Mouse (Mus musculus) ES-CJ7 (cell line): ENCODE measurements around the gene Atf3.

Source experiments
- DNase-seq: peaks from one replicate; pipeline ENCODE4 v3.0.0; 2011; ENCODE audit warnings: low read depth, low spot score

The Atf3 gene

DNA sequence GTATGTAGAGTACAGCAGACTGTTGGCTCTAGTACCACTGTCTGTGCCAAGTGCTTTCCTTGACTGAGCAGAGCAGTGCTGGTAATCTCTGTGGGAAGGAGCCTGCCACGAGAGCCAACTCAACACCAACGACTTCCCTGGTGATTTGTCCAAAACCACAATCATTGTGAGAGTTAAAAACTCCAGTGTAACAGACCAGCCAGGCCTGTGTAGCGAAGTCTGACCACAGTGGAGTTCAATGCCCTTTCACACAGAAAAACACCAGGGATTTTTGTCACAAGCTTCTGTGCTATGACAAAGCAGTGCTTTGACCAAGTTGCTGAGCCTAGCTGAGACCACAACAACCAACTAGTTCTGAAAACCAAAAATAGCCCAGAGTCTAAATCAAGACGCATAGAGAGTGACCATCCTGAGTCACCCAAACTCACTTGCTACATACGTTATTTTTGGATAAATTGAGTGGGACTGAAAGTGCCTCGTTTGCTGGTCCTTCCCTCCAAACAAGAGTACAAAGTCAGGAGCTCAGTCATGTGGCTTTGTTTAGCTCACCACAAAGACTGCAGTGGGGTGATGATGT, 12.6 kb upstream of the Atf3 start:
- DNase-seq: no peak

DNA sequence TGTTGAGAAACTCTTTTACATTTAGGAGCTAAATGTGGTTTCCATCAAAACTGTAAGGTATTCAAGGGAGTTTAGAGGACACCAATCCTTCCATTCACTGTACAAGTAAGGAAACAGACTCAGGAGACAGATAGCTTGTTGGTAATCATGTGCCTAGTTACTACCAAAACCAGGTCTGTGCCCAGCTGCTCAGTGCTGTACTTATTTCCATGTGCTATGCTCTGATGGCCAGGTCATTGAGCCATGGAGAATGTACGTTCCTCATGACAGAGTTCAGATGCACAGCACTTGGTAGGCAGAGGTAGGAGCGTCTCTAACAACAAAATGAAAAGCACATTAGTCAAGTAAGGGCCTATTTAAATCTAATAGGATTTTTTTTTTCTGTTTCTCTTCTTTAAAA, 8.7 kb upstream of the Atf3 start:
- DNase-seq: no peak

DNA sequence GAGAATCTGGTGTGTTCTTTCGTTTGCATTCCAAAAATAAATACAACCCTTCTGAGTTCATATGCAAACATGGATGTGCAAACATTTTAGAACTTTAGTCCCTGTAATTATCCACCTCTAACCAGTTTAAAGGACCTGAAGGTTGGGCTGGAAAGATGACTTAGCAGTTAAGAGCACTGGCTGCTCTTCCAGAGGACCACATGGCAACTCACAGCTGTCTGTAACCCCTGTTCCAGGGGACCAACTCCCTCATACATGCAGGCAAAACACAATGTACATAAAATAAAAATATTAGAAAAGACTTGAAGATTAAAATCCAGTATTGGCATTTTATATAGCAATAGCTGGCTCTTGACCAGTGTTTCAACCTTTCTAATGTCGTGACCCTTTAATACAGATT, 7.9 kb upstream of the Atf3 start:
- no peak for DNase-seq

DNA sequence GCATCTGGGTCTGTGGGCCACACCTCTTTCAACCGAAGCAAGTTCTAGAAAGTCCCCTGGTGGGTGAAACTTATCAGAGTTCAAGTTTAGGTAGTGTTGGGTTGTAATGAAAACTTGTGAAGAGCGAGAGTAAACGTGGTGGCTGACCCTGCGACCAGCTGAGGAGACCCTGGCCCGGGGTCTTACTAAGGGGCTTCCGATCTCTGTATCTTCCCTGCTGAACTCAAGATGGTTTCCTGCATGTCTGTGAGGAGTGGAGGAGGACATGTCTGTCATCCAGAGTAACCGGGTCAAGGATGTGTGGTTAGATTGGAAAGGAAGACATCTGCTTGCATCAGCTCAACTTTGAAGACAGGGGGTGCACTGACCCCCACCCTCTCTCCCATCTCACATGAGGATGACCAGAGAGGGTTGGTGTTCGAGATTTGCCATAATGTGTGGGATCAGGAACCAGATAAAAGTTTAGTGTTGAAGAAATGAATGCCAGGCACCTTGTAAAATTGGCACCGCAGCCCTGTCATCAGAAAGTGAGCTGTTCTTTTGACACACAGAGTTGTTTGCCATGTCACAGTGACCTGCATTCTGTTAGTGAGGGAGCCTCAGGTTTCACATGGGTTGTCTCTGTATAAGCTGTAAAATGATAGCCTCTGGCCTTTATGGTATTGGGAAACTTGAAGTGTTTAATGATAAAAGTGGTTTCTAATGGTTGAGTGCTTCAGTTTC, 7.3 kb upstream of the Atf3 start:
- no peak for DNase-seq

DNA sequence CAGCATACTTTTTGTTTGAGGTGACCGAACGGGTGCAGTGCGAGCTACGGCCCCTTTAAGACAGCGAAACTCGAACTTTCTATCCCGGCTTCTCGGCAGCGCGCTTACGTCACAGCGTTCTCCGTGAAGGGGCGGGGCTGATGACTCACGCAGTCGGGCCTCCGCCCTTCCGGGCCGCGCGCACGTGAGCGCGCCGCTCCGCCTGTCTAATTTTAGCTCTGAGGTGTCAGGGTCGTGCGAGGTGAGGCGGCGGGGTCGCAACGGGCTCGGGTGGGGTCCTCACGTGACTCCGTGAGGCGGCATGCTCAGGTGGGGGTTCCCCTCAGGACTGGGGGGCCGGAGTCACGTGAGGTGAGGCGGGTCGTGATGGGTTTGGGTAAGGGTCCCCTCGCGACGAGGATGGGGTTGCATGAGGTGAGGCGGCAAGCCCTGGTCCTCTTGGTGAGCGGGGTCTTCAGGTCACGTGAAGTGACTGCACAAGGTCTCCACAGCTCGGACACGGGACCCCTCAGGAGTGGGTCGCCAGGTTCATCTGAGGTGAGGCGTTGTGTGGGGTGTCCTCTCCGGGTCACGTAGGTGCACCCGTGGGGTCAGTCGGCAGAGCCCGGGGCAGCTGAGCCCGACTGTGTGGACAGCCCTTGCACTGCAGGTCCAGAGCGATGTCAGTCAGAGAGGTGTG, 6.6 kb upstream of the Atf3 start:
- DNase-seq: peak; percentile 93

DNA sequence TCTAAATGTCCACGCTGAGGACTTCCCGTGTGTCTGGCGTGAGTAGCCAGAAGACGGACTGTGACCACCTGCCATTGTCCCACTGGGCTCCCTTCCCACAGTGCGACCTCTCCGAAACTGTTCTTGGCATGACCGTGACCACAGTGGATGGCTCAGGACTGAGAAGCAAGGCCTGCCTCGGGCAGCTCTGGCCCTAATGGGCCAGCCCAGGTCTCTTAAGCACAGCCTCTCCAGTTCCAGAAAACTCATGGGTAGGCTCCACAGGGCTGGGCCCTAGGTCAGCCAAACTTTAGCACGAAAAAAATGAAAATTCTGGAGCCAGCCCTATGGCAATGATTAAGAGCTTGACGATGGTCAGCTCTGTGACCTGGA, 6.1 kb upstream of the Atf3 start:
- DNase-seq: no peak

DNA sequence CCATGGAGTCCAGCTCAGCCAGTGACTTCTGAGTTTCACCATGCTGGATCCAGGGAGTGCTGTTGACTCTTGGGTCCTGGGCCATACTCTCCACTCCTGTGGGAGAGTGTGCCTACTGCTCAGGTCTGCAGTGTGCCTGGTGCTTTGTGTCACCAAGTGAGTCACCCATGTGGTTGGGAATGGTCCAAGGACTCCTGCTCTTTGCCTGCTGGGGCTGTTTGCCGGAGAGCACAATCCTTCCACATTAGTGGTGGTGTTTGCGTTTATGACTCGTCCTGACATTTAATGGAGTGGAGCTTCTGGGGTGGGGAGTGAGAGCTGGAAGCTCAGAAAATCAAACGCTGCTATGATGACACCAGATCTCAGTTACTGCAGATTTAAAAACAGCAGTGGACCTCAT, 4.2 kb upstream of the Atf3 start:
- DNase-seq: no peak

DNA sequence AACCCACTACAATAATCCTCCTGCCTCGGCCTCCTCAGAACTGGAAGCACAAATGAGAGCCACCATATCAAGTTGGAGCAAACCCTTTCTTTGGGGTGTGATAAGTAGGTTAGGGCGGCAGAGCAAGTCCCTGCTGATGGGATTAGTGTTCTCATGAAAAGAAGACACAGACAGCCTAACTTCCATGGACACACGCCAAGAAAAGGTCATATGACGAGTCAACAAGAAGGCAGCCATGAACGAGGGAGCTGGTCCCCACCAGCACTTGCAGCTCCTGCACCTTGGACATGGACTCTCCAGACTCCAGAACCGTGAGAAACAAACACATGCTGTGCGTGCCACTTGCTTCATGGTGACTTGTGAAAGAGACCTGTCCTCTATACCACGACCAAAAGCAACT, 2.7 kb upstream of the Atf3 start:
- no peak for DNase-seq

DNA sequence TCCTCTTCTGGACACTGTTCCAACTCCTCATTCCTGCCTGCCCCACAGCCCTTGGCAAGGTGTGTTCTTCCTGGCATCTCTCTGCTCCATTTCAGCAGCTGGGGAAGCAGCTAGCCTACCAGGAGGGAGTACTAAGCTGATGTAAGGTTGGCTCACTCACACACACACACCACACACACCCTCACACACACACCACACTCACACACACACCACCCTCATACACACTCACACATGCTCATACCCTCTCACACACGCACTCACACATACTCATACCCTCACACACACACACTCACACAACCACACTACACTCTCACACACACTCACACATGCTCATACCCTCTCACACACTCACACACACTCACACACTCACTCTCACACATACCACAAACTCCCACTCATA, 1.9 kb upstream of the Atf3 start:
- no peak for DNase-seq

DNA sequence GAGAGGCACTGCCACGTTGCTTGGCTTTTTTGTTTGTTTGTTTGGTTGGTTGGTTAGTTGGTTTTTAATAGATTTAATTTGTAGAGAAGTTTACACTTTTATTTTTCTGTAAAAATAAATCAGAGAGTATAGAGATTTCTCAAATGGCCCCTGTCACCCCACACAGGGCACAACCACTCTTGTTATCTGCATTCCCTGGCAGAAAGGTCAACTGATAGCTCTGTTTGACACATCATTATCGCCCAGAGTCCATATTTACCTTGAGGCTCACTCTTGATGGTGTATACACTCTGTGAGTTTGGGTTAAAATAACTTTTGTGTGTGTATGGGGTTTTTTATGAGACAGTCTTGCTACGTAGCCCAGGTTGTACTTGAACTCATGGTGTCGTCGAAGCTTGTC, 744 bp upstream of the Atf3 start:
- DNase-seq: no peak

DNA sequence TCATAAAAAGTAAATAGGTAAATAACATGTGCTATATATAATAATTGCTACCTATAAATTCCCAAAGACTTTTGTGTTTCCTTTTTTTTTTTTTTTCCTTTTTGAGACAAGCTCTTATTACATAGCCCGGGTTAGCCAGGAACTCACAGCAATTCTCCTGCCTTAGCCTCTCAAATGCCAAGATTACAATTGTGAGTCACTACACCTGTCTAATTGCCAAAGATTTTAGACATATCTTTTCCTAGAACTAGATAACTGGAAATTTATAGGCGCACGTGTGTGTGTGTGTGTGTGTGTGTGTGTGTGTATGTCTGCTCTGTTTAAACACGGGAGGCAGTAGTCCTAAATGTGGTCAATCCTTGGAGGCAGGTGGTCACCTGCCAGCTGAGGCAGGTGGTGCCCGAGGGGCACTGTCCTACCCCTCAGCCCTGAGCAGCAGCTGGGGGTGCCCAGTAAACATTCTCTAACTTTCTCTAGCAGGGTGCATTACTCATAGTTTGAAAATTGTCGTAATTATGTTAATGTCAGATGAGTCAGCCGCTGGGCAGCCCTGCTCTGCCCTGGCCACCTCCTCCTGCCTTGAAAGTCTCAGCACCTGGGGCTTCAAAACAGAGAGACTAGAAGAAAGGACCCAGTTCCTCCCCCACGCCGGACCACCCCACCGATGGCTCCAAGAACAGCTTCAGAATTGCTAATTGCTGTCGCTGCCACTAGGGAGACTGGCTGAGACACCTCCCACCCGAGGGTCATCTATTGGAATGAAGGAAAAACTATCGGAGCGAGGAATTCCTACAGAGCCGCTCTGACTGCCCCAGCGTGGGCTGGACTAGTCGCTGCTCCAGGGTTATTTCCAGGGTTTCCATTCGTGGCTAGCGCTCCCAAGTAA, 1.8 kb downstream of the Atf3 start:
- no peak for DNase-seq

DNA sequence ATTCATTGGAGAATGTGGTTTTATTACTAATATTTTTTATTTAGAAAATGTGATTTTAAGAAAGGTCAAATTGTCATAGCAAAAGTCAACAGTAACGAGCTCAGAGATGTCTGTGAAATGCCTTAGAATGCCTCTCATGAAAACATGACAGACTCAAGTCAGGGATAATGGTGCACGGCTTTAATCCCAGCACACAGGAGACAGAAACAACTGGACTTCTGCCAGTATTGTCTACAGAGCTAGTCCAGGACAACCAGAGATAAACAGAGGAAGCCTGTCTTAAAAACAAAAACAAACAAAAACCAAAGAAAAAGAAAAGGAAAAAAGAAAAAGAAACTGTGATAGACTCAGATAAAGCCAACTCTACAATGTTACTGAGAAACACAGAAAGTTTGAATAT, 6.7 kb downstream of the Atf3 start:
- no peak for DNase-seq

DNA sequence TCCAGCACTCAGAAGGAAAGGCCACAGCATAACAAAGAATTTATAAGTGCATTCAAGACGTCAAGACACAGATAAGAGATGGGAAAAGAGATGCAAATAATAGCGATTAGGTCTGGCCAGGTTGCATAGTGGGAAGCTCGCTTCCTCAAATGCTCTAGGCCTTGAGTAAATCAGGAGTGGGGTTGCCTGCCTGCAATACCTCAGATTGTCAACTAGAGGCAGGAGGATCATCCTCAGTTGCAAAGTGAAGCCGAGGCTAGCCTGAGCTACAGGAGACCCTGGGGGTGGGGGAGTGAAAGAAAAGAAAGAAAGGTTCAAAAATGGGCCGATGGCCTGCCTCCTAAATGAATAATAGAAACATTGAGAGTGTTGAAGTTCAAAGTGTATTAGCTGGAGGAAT, 12.0 kb downstream of the Atf3 start:
- peak; percentile 53 for DNase-seq

DNA sequence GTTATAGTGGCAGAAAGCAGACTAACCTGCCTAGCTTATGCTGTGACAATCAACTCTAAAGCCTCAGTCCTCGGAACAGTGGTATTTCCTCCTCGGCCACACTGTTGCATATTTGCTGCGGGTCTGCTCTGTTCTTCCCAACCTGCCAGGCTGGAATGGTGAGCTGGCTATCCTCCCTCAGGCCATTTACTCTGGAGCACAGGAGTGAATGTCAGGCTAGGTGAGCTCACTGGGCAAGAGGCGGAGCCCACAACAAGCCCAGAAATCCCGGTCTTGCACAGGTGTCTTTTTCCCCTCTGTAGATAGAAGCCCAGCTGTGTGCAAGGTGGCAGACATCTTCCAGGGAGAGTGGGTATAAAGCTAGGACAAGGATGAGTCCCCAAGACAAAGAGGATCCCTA, 13.0 kb downstream of the Atf3 start:
- no peak for DNase-seq

DNA sequence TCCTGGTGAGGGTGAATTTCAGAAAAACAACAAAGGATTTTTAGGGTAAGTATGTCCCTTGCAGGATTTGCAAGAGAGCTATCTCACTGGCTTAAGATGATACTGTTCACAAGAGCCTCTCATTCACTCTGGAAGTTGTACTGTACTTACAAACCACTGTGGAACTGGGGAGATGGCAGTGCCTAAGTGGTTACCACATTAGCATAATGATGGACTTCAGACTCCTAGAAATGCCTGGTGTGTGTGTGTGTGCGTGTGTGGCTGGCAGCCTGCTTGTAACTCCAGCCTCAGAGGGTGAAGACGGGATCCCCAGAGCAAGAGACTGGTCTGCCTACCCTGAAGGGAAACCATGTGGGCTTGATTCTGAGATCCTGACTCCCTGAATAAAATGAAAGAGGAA, 14.3 kb downstream of the Atf3 start:
- DNase-seq: no peak

DNA sequence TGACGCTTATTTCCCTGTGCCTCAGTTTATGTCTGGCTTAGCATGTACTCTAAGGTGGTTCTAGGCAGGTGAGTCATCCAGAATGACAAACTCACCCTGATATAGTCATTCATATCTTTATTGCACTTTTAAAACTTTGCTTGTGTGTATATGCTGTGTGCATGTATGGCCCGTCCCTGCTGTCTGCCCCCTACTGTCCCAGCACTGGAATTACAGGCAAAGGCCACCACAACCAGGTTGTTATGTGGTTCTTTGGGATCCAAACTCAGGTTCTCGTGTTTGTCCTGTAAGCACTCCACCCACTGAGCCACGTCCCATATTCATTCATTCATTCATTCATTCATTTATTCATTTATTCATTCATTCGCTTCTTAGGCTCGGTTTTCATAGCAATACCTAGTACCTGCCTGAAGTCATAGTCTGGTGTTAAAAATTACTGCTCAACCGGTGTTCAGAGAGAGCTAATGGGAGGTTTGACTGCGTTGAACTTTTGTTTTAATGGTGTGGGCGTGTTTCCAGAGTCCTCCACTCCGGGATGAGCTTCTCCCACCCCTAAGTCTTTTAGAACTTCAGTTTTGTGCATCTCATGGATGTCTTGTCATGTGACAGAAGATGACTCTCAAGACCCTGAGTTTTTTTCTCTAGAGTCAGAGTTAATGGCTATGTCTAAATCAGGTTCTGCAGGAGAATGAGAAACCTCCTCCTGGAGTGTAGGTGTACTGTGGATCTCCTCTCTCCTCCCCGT, 15.5 kb downstream of the Atf3 start:
- no peak for DNase-seq

DNA sequence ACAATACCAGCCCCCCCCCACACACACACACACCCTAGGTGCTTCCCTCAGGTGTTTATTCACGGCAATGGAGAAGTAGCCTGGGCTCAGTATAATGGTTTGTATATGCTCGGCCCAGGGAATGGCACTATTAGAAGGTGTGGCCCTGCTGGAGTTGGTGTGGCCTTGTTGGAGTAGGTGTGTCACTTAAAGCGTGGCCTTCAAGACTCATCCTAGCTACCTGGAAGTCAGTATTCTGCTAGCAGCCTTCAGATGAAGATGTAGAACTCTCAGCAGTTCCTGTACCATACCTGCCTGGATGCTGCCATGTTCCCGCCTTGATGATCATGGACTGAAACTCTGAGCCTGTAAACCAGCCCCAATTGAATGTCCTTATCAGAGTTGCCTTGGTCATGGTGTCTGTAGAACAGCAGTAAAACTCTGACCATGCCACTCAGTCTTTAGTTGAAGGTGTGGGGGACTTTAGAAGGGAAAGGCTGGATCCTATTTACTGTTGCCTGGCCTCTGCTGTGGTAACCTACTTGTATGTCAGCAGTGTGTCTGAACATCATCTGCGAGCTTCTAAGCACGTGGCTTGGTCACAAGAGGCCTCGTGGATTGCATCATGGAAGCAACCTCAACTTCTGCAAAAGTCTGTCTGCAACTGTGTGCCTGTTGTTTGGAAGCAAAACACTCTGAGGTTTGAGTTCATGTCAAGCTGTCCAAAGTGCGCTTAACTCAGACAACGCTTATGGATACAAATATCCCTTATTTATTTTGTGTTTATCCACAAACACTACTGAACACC, 16.8 kb downstream of the Atf3 start:
- DNase-seq: no peak

DNA sequence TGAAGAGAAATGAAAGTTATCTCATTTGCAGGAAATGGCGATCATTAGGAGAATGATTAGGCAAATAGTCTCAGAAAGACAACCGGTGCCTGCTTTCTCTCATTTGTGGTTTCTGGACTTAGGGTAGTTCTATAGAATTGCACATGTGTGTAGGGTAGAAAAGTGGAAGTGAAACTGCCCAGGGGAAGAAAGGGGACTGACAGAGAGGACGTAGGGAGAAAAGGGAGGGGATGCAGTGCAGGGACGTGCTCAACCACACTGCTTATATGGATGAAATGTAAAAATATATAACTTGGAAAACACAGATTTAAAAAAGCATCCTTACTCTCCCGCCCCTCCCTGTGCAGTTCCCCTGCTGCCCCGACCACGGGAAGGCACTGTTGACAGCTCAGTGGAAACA, 19.9 kb downstream of the Atf3 start:
- no peak for DNase-seq

DNA sequence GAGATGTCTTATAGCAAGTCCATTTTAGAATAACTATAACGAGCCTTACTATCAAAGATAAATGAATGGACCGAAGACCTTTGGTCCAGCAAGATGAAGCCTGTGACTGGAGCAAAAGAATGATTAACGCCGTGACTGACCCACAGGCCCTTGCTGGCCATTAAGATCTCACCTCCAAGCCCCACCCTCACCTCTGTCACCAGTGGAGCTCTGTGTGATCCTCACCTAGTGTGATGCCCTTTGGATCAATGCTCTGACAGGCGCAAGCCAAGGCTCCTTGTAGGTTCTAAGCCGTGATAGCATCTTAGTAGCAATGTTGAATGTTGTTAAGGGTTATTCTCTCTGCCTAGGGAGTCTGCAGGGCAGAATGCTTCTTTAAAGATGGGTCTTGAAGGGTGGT, 21.8 kb downstream of the Atf3 start:
- DNase-seq: no peak

DNA sequence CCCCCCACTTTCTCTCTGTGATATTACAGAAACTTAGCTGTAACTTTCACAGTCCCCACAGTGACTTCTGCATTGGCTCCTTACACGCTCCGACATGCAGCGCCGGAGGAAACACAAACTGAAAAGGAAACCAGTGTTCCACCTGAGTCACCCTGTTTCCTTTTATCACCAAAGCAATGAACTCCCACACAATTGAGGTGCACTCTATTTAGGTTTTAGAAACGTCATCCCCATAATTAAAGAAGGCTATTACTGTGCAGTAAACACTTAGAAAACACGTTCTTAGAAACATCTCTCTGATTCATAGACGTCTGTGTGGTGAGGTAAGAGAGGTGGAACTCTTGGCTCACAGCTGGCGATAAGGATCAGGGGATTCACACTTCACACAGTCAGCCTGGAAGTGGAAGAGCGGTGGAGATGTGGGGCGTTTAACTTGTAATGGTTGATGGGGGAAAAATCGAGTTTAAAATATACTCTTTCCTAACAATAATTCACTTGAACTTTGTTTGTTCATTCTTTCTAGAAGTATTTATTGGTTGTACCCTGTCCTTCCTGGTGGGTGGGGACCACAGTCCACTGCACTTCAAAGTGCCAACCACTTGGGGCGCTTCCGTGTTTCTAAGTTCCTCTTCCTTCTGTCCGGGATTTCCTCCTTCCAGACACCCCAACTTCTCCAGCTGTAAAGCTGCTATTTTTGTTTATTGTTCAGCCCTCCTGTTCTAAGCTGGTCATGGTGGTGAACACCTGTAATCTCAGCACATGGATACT, 24.0 kb downstream of the Atf3 start:
- peak; percentile 48 for DNase-seq
